10 mouse cellular contexts compared by ENCODE assay signal in the genomic region with DNA sequence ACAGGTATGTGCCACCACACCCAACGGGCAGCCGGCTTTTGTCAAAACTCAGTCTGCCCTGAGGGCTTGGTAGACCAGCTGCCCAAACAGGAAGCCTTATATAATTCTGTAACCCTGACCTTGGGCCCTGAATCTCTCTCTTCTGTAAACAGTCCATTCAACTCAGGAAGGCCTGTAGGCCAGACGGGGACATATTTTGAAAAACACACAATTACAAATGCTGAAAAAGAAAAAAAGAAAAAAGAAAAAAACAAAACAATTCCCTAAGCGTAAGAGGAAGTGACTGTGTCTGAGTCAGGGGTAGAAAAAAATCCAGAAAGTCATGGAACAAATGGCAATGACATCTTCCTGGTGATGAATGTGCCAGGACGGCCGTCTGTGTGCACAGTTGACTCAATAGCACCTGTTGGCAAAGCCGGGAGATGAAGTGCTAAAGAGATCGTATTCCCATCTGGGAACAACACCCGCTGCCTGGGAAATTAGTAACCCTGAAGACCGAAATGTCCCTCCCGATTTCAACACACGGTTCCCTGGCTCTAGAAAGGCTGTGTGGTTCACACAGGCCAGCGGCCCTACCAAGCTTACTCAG.
A peak's percentile ranks its signal among the peaks of the same experiment; 100 is the strongest.
DNase-seq lines count a peak whose midpoint lies in the region; ATAC-seq and TF ChIP-seq lines count a peak whose summit lies in the region.
"Had no signal": no experiment of that assay in that cellular context is flagged by ENCODE, and none has a peak within 500 bp of the region (broad histone marks: within the 10 kb centered on the region; RNA-seq: fewer than 3 reads in every experiment).

No protein-coding gene starts in this region.

- no peaks in the 10 kb centered on the region for H3K9me3 ChIP-seq in ES-E14 (ENCODE audit: control insufficient read depth, insufficient read depth, low read depth, low read length)
- no peaks in the 10 kb centered on the region for H3K9me3 ChIP-seq in embryonic facial prominence, embryonic 11.5 days (replicated peaks; ENCODE audit: control insufficient read depth, low read length)
- H3K9me3 ChIP-seq in limb, embryonic 10.5 days (replicated peaks) = no peaks in the 10 kb centered on the region
- H3K9me3 ChIP-seq: liver, embryonic 15.5 days had no signal

- no peak for ATAC-seq in embryonic facial prominence, embryonic 11.5 days (replicated peaks; ENCODE audit: insufficient number of reproducible peaks, low FRiP score, low TSS enrichment, low read depth)
- no peak for ATAC-seq in erythroid progenitor cell, adult 5-6 weeks (replicated peaks; ENCODE audit: low FRiP score, poor library complexity, severe bottlenecking)
- no peak for ATAC-seq in erythroblast, adult 5-6 weeks (replicated peaks; ENCODE audit: low FRiP score, poor library complexity, severe bottlenecking)

- H3K4me3 ChIP-seq in ES-E14 (ENCODE audit: insufficient read depth in 1 of 2, low read depth in 1 of 2, low read length in 2 of 2, poor library complexity in 1 of 2, severe bottlenecking in 1 of 2) = peak overlapping the region in 1 of 2 experiments; percentile 42; a peak in 1 of 4 replicates
- no peak overlapping the region for H3K4me3 ChIP-seq in embryonic facial prominence, embryonic 11.5 days (ENCODE audit: low read depth, low read length)
- H3K4me3 ChIP-seq in limb, embryonic 10.5 days = no peak overlapping the region
- H3K4me3 ChIP-seq: liver, embryonic 15.5 days had no signal

- H3K27ac ChIP-seq in ES-E14 (ENCODE audit: insufficient read depth, low read depth, low read length, poor library complexity, severe bottlenecking) = peak overlapping the region; percentile 69
- H3K27ac ChIP-seq in embryonic facial prominence, embryonic 11.5 days (replicated peaks; ENCODE audit: low read depth, low read length) = peak overlapping the region; percentile 41; the same call in 1 of the 2 replicates
- 0 out of 2 replicates have a peak overlapping the region, but pooled peaks have one; percentile 0 for H3K27ac ChIP-seq in limb, embryonic 10.5 days
- H3K27ac ChIP-seq: liver, embryonic 15.5 days had no signal

- H3K27me3 ChIP-seq in embryonic facial prominence, embryonic 11.5 days (ENCODE audit: control insufficient read depth, insufficient read depth, low read length) = no peaks in the 10 kb centered on the region
- no peaks in the 10 kb centered on the region for H3K27me3 ChIP-seq in limb, embryonic 10.5 days (ENCODE audit: low read depth, poor library complexity, severe bottlenecking)

- peak; percentile 54 for DNase-seq in layer of hippocampus, adult 11-12 months (ENCODE audit: low spot score)
- no peak for DNase-seq in layer of hippocampus, postnatal 10 days (ENCODE audit: low spot score in 2 of 2)
- no peak for DNase-seq in ES-E14 (ENCODE audit: low read depth, low spot score)
- DNase-seq in embryonic facial prominence, embryonic 11.5 days (ENCODE audit: low spot score) = no peak
- DNase-seq in limb, embryonic 10.5 days (ENCODE audit: low spot score) = no peak
- DNase-seq in urinary bladder, postnatal 36 days (ENCODE audit: low spot score in 2 of 2) = no peak
- DNase-seq: cerebellum, adult 9-11 months had no signal

- H3K9ac ChIP-seq in ES-E14 (ENCODE audit: insufficient read depth, low read depth, low read length, poor library complexity, severe bottlenecking) = peak overlapping the region; percentile 69
- H3K9ac ChIP-seq in embryonic facial prominence, embryonic 11.5 days (replicated peaks; ENCODE audit: low read length) = no peak overlapping the region
- H3K9ac ChIP-seq: liver, embryonic 15.5 days had no signal

- 57% methylated on average over 13 of the region's 13 CpGs for WGBS in embryonic facial prominence, embryonic 11.5 days
- 62% methylated on average over 13 of the region's 13 CpGs for WGBS in limb, embryonic 10.5 days

- in situ Hi-C loops in ES-E14 (cut with MboI; ENCODE audit: low sequenced_read_pairs in 2 of 2, unreplicated experiment in 2 of 2) = no loop called here

- no peaks in the 10 kb centered on the region for H3K36me3 ChIP-seq in ES-E14 (ENCODE audit: control insufficient read depth, insufficient read depth, low read length, poor library complexity, severe bottlenecking)
- H3K36me3 ChIP-seq in embryonic facial prominence, embryonic 11.5 days (replicated peaks; ENCODE audit: control insufficient read depth, insufficient read depth, low read depth, low read length) = no peaks in the 10 kb centered on the region
- no peaks in the 10 kb centered on the region for H3K36me3 ChIP-seq in limb, embryonic 10.5 days
- H3K36me3 ChIP-seq: liver, embryonic 15.5 days had no signal

- no peak overlapping the region for H3K4me2 ChIP-seq in embryonic facial prominence, embryonic 11.5 days (ENCODE audit: low read depth, low read length)
- H3K4me2 ChIP-seq: liver, embryonic 15.5 days had no signal

- peaks cover 17 to 18% of the 10 kb centered on the region in 2 experiments for H3K4me1 ChIP-seq in ES-E14 (ENCODE audit: control insufficient read depth in 2 of 2, insufficient read depth in 2 of 2, low read length in 2 of 2, poor library complexity in 1 of 2)
- no peaks in the 10 kb centered on the region for H3K4me1 ChIP-seq in embryonic facial prominence, embryonic 11.5 days (ENCODE audit: control insufficient read depth, insufficient read depth, low read length)
- peaks cover 44% of the 10 kb centered on the region for H3K4me1 ChIP-seq in limb, embryonic 10.5 days

TF ChIP-seq in ES-E14, 5 proteins besides CTCF, POLR2A, EP300 and RAD21:
- no peak for TF ChIP-seq CHD2 (IDR thresholded peaks at IDR 0.05; ENCODE audit: low read depth, low read length)
- no peak for TF ChIP-seq ZNF384 (IDR thresholded peaks at IDR 0.05; ENCODE audit: low read depth, low read length)
- TF ChIP-seq HCFC1 (IDR thresholded peaks at IDR 0.05; ENCODE audit: borderline replicate concordance, insufficient read depth, low read length) = no peak
- no peak for TF ChIP-seq MAFK (IDR thresholded peaks at IDR 0.05; ENCODE audit: insufficient read depth, low read depth, low read length)
- no peak for TF ChIP-seq ZC3H11A (IDR thresholded peaks at IDR 0.05; ENCODE audit: borderline replicate concordance, low read depth, low read length)

Comparison
In these comparisons a context has a peak if more than half of its experiments do, and no peak if none do; other contexts are left out.
1. H3K27ac ChIP-seq: peak in every context shown above with its lines; median percentile 69 in ES-E14; 41 in embryonic facial prominence, embryonic 11.5 days; 0 in limb, embryonic 10.5 days.